Mouse (Mus musculus) lung, adult 2 months (tissue): ENCODE data around the gene Gnpat. TPM values are rescaled to one million over a fixed set of nuclear protein-coding genes. Genes with fewer than 3 reads are reported as not detected.

ENCODE experiments used
- DNase-seq: peaks from one replicate; pipeline ENCODE4 v3.0.0; 2022
- H3K4me1 ChIP-seq: fragments of 200-500 bp; 2 replicates; pipeline ENCODE4 v1.6.1; 2011; ENCODE audit warnings: low read length; ENCODE audit not compliant: control insufficient read depth, insufficient read depth
- H3K4me3 ChIP-seq: fragments of 200-500 bp; replicated peaks from 2 replicates; pipeline ENCODE3; 2011; ENCODE audit warnings: low read depth, mild to moderate bottlenecking, control low read depth, low read length; ENCODE audit errors: extremely low read depth
- CTCF ChIP-seq: fragments of 200-500 bp; IDR thresholded peaks from 2 replicates; pipeline ENCODE4 v1.5.1; 2011; ENCODE audit warnings: mild to moderate bottlenecking, low read length, control low read depth; ENCODE audit not compliant: insufficient read depth
- POLR2A ChIP-seq: fragments of 200-500 bp; IDR thresholded peaks from 2 replicates; pipeline ENCODE4 v1.6.1; 2011; ENCODE audit warnings: low read depth, mild to moderate bottlenecking, control low read depth, low read length, borderline replicate concordance; ENCODE audit errors: extremely low read depth
- whole genome bisulfite sequencing: fragments of 180-500 bp; shearing (Covaris S2); methylation state at CpG from one replicate; pipeline ENCODE4 v1.1.7; 2018; 5-methylcytosine and 5-hydroxymethylcytosine counted together
- polyA plus RNA-seq: library from polyadenylated mRNA; depleted of rRNA; stranded (reverse); fragments of >200 nt; gene quantifications from 2 replicates; pipeline ENCODE4 v1.2.3, GENCODE M21; 2012

The Gnpat gene
- polyA plus RNA-seq, 1 experiment, result 63.2 TPM

GRCm38 (mm10) chr8:124866669-124867068 lies 3.8 kb downstream of the Gnpat start:
- TF ChIP-seq CTCF, result no peak
- TF ChIP-seq POLR2A, result no peak
- Histone ChIP-seq H3K4me3 (no peak overlapping the region), H3K4me1 (peaks cover 15% of the 10 kb centered on the region)
- 52% methylated on average over 3 of the region's 3 CpGs for WGBS
- DNase-seq, result no peak

- TF ChIP-seq CTCF, result no peak
- TF ChIP-seq POLR2A, result no peak
- H3K4me3 ChIP-seq, result no peak overlapping the region
- peaks cover 15% of the 10 kb centered on the region for H3K4me1 ChIP-seq
- WGBS, result 54% methylated on average over 2 of the region's 2 CpGs
- no peak for DNase-seq
These were observed 4.3 kb downstream of the Gnpat start for GRCm38 (mm10) chr8:124867126-124867525.

GRCm38 (mm10) chr8:124869708-124870107 lies 6.9 kb downstream of the Gnpat start:
- no peak for DNase-seq

GRCm38 (mm10) chr8:124871474-124871873 lies 8.6 kb downstream of the Gnpat start:
- 89% methylated on average over 7 of the region's 7 CpGs for WGBS
- no peak overlapping the region for H3K4me3 ChIP-seq
- TF ChIP-seq CTCF (no peak), POLR2A (no peak)
- H3K4me1 ChIP-seq, result peaks cover 7% of the 10 kb centered on the region
- no peak for DNase-seq

More at GRCm38 (mm10) chr8:124869708-124870107, 6.9 kb downstream of the Gnpat start:
- 71% methylated on average over 6 of the region's 6 CpGs for WGBS
- Histone ChIP-seq H3K4me3 (no peak overlapping the region), H3K4me1 (peaks cover 11% of the 10 kb centered on the region)
- TF ChIP-seq CTCF (no peak), POLR2A (no peak)

- Histone ChIP-seq H3K4me3 (no peak overlapping the region), H3K4me1 (peaks cover 3% of the 10 kb centered on the region)
- TF ChIP-seq POLR2A, result no peak
- TF ChIP-seq CTCF, result no peak
- 92% methylated on average over 7 of the region's 7 CpGs for WGBS
- DNase-seq, result no peak
These were observed 9.2 kb downstream of the Gnpat start for GRCm38 (mm10) chr8:124872081-124872480.

- H3K4me1 ChIP-seq, result no peaks in the 10 kb centered on the region; the same call in 1 of the 2 replicates
- no peak for TF ChIP-seq POLR2A
- no peak for TF ChIP-seq CTCF
- H3K4me3 ChIP-seq, result no peak overlapping the region
- DNase-seq, result no peak
- 65% methylated on average over 5 of the region's 5 CpGs for WGBS
These were observed 9.9 kb downstream of the Gnpat start for GRCm38 (mm10) chr8:124872690-124873089.

GRCm38 (mm10) chr8:124878141-124878540 lies 15.3 kb downstream of the Gnpat start:
- Histone ChIP-seq H3K4me3 (no peak overlapping the region), H3K4me1 (no peaks in the 10 kb centered on the region)
- DNase-seq, result no peak
- TF ChIP-seq POLR2A, result no peak
- TF ChIP-seq CTCF, result no peak
- WGBS, result 83% methylated on average over 5 of the region's 5 CpGs

- TF ChIP-seq POLR2A, result no peak
- no peak for TF ChIP-seq CTCF
- 66% methylated on average over 10 of the region's 10 CpGs for WGBS
- no peaks in the 10 kb centered on the region for H3K4me1 ChIP-seq
- H3K4me3 ChIP-seq, result no peak overlapping the region
- DNase-seq, result no peak
These were observed 16.2 kb downstream of the Gnpat start for GRCm38 (mm10) chr8:124878946-124879526.

- 91% methylated on average over 5 of the region's 5 CpGs for WGBS
- H3K4me1 ChIP-seq, result no peaks in the 10 kb centered on the region
- no peak overlapping the region for H3K4me3 ChIP-seq
- DNase-seq, result no peak
- TF ChIP-seq CTCF (no peak), POLR2A (no peak)
These were observed 25.6 kb downstream of the Gnpat start for GRCm38 (mm10) chr8:124888385-124888784.

GRCm38 (mm10) chr8:124892596-124892995 lies 29.8 kb downstream of the Gnpat start:
- H3K4me1 ChIP-seq, result peaks cover 7% of the 10 kb centered on the region
- WGBS, result 60% methylated on average over 3 of the region's 3 CpGs
- TF ChIP-seq CTCF (no peak), POLR2A (no peak)
- H3K4me3 ChIP-seq, result no peak overlapping the region
- no peak for DNase-seq
